Mouse (Mus musculus) forebrain, embryonic 13.5 days (tissue): Measurements from ENCODE around the gene Trim25. TPM values are rescaled to one million over a fixed set of nuclear protein-coding genes. Genes with fewer than 3 reads are reported as not detected.

Experiments
- ATAC-seq: fragments of 200-750 bp; cut with Nextera tagmentation; 2 replicates; pipeline ENCODE4 v1.8.0; 2017
- H3K27ac ChIP-seq: fragments of 300-500 bp; sonication (generic); 2 replicates; pipeline ENCODE4 v1.5.1; 2015; ENCODE audit warnings: inconsistent platforms, mild to moderate bottlenecking, moderate library complexity
- H3K27me3 ChIP-seq: fragments of 300-500 bp; sonication (generic); 2 replicates; pipeline ENCODE4 v1.6.1; 2015; ENCODE audit warnings: mild to moderate bottlenecking, inconsistent platforms
- H3K36me3 ChIP-seq: fragments of 300-500 bp; sonication (generic); 2 replicates; pipeline ENCODE4 v1.6.1; 2015; ENCODE audit warnings: mild to moderate bottlenecking, inconsistent platforms; ENCODE audit not compliant: poor library complexity, severe bottlenecking
- H3K4me1 ChIP-seq: fragments of 300-500 bp; sonication (generic); 2 replicates; pipeline ENCODE4 v1.6.1; 2015; ENCODE audit warnings: inconsistent platforms
- H3K4me2 ChIP-seq: fragments of 300-500 bp; sonication (generic); 2 replicates; pipeline ENCODE4 v1.6.1; 2015; ENCODE audit warnings: inconsistent platforms, mild to moderate bottlenecking, moderate library complexity
- H3K4me3 ChIP-seq: fragments of 300-500 bp; sonication (generic); 2 replicates; pipeline ENCODE4 v1.5.1; 2015; ENCODE audit warnings: mild to moderate bottlenecking, inconsistent platforms
- H3K9ac ChIP-seq: fragments of 300-500 bp; sonication (generic); 2 replicates; pipeline ENCODE4 v1.6.1; 2015; ENCODE audit warnings: mild to moderate bottlenecking, inconsistent platforms
- H3K9me3 ChIP-seq: fragments of 300-500 bp; sonication (generic); replicated peaks from 2 replicates; pipeline ENCODE4 v1.6.1; 2016; ENCODE audit warnings: inconsistent platforms
- WGBS: fragments of 180-500 bp; shearing (Covaris S2); methylation state at CpG from one replicate; pipeline ENCODE4 v1.1.7; 2015; 5-methylcytosine and 5-hydroxymethylcytosine counted together
- polyA plus RNA-seq: library from polyadenylated mRNA; unstranded; fragments of >200 nt; fragmentation: Nextera tagmentation; extraction: Ambion mirVana; gene quantifications from 2 replicates; pipeline ENCODE4 v1.2.1, GENCODE M21; 2015

Gene Trim25
- polyA plus RNA-seq, 1 experiment from 2014 or later: 2.4 TPM

GRCm38 (mm10) chr11:89009496-89009895 is 10.3 kb downstream of the Trim25 start:
- H3K9me3 ChIP-seq: no peaks in the 10 kb centered on the region
- H3K9ac ChIP-seq: no peak overlapping the region
- no peaks in the 10 kb centered on the region for H3K27me3 ChIP-seq
- no peak for ATAC-seq
- no peak overlapping the region for H3K4me3 ChIP-seq
- no peaks in the 10 kb centered on the region for H3K4me1 ChIP-seq
- H3K27ac ChIP-seq: no peak overlapping the region
- H3K36me3 ChIP-seq: no peaks in the 10 kb centered on the region
- WGBS: 74% methylated on average over 7 of the region's 7 CpGs
- no peak overlapping the region for H3K4me2 ChIP-seq

- Histone ChIP-seq H3K4me2 (no peak overlapping the region), H3K36me3 (no peaks in the 10 kb centered on the region), H3K27ac (no peak overlapping the region), H3K27me3 (no peaks in the 10 kb centered on the region), H3K4me1 (no peaks in the 10 kb centered on the region), H3K9ac (no peak overlapping the region), H3K4me3 (no peak overlapping the region), H3K9me3 (no peaks in the 10 kb centered on the region)
- no peak for ATAC-seq
- WGBS: 86% methylated on average over 5 of the region's 5 CpGs
Observed at GRCm38 (mm10) chr11:89012241-89012640, 13.1 kb downstream of the Trim25 start.

GRCm38 (mm10) chr11:89017514-89018182 is 18.5 kb downstream of the Trim25 start:
- WGBS: 92% methylated on average over 9 of the region's 9 CpGs
- H3K27ac ChIP-seq: no peak overlapping the region

GRCm38 (mm10) chr11:89020681-89021305 is 21.6 kb downstream of the Trim25 start:
- WGBS: 75% methylated on average over 9 of the region's 9 CpGs
- no peak for ATAC-seq
- Histone ChIP-seq H3K4me1 (no peaks in the 10 kb centered on the region), H3K4me3 (no peak overlapping the region), H3K36me3 (no peaks in the 10 kb centered on the region), H3K27me3 (no peaks in the 10 kb centered on the region), H3K4me2 (no peak overlapping the region), H3K9me3 (no peaks in the 10 kb centered on the region), H3K27ac (no peak overlapping the region), H3K9ac (no peak overlapping the region)

More at GRCm38 (mm10) chr11:89017514-89018182, 18.5 kb downstream of the Trim25 start:
- ATAC-seq: no peak
- Histone ChIP-seq H3K9me3 (no peaks in the 10 kb centered on the region), H3K36me3 (no peaks in the 10 kb centered on the region), H3K9ac (no peak overlapping the region), H3K4me1 (no peaks in the 10 kb centered on the region), H3K27me3 (no peaks in the 10 kb centered on the region), H3K4me2 (no peak overlapping the region), H3K4me3 (no peak overlapping the region)

GRCm38 (mm10) chr11:89021687-89022086 is 22.5 kb downstream of the Trim25 start:
- H3K27me3 ChIP-seq: no peaks in the 10 kb centered on the region
- no peaks in the 10 kb centered on the region for H3K4me1 ChIP-seq
- no peak overlapping the region for H3K4me3 ChIP-seq
- no peaks in the 10 kb centered on the region for H3K9me3 ChIP-seq
- H3K27ac ChIP-seq: no peak overlapping the region
- no peak for ATAC-seq
- no peak overlapping the region for H3K9ac ChIP-seq
- H3K36me3 ChIP-seq: no peaks in the 10 kb centered on the region
- WGBS: 86% methylated on average over 7 of the region's 7 CpGs
- no peak overlapping the region for H3K4me2 ChIP-seq

- H3K27ac ChIP-seq: no peak overlapping the region
- no peak overlapping the region for H3K4me3 ChIP-seq
- no peak overlapping the region for H3K9ac ChIP-seq
- H3K9me3 ChIP-seq: no peaks in the 10 kb centered on the region
- 68% methylated on average over 8 of the region's 8 CpGs for WGBS
- no peak overlapping the region for H3K4me2 ChIP-seq
- ATAC-seq: no peak
- H3K36me3 ChIP-seq: no peaks in the 10 kb centered on the region
- no peaks in the 10 kb centered on the region for H3K27me3 ChIP-seq
- no peaks in the 10 kb centered on the region for H3K4me1 ChIP-seq
Observed at GRCm38 (mm10) chr11:89022120-89022731, 23.1 kb downstream of the Trim25 start.

GRCm38 (mm10) chr11:89023477-89023876 is 24.3 kb downstream of the Trim25 start:
- Histone ChIP-seq H3K9me3 (no peaks in the 10 kb centered on the region), H3K4me2 (no peak overlapping the region), H3K27ac (no peak overlapping the region), H3K9ac (no peak overlapping the region), H3K27me3 (no peaks in the 10 kb centered on the region), H3K4me3 (no peak overlapping the region), H3K36me3 (no peaks in the 10 kb centered on the region), H3K4me1 (no peaks in the 10 kb centered on the region)
- WGBS: 72% methylated on average over 10 of the region's 10 CpGs
- no peak for ATAC-seq

- Histone ChIP-seq H3K27me3 (no peaks in the 10 kb centered on the region), H3K4me1 (no peaks in the 10 kb centered on the region), H3K27ac (no peak overlapping the region), H3K36me3 (no peaks in the 10 kb centered on the region), H3K4me3 (no peak overlapping the region), H3K4me2 (no peak overlapping the region), H3K9ac (no peak overlapping the region), H3K9me3 (no peaks in the 10 kb centered on the region)
- WGBS: 71% methylated on average over 11 of the region's 11 CpGs
- no peak for ATAC-seq
Observed at GRCm38 (mm10) chr11:89024181-89024881, 25.2 kb downstream of the Trim25 start.

GRCm38 (mm10) chr11:89025603-89026002 is 26.4 kb downstream of the Trim25 start:
- Histone ChIP-seq H3K27me3 (no peaks in the 10 kb centered on the region), H3K9ac (no peak overlapping the region), H3K4me2 (no peak overlapping the region), H3K36me3 (no peaks in the 10 kb centered on the region), H3K4me1 (no peaks in the 10 kb centered on the region), H3K9me3 (no peaks in the 10 kb centered on the region), H3K4me3 (no peak overlapping the region), H3K27ac (no peak overlapping the region)
- WGBS: 78% methylated on average over 3 of the region's 3 CpGs
- no peak for ATAC-seq

- 96% methylated on average over 3 of the region's 3 CpGs for WGBS
- H3K4me2 ChIP-seq: no peak overlapping the region
- no peak for ATAC-seq
Observed at GRCm38 (mm10) chr11:89026117-89026516, 26.9 kb downstream of the Trim25 start.

GRCm38 (mm10) chr11:89027955-89028361 is 28.8 kb downstream of the Trim25 start:
- Histone ChIP-seq H3K36me3 (no peaks in the 10 kb centered on the region), H3K4me1 (no peaks in the 10 kb centered on the region), H3K27ac (no peak overlapping the region), H3K9me3 (no peaks in the 10 kb centered on the region), H3K27me3 (no peaks in the 10 kb centered on the region), H3K4me3 (no peak overlapping the region), H3K9ac (no peak overlapping the region), H3K4me2 (no peak overlapping the region)
- 84% methylated on average over 10 of the region's 10 CpGs for WGBS
- ATAC-seq: no peak

More at GRCm38 (mm10) chr11:89026117-89026516, 26.9 kb downstream of the Trim25 start:
- Histone ChIP-seq H3K27me3 (no peaks in the 10 kb centered on the region), H3K9me3 (no peaks in the 10 kb centered on the region), H3K27ac (no peak overlapping the region), H3K36me3 (no peaks in the 10 kb centered on the region), H3K4me3 (no peak overlapping the region), H3K9ac (no peak overlapping the region), H3K4me1 (no peaks in the 10 kb centered on the region)

- WGBS: 73% methylated on average over 10 of the region's 10 CpGs
- Histone ChIP-seq H3K4me2 (no peak overlapping the region), H3K4me1 (no peaks in the 10 kb centered on the region), H3K9ac (no peak overlapping the region), H3K4me3 (no peak overlapping the region), H3K9me3 (no peaks in the 10 kb centered on the region), H3K27me3 (no peaks in the 10 kb centered on the region), H3K36me3 (no peaks in the 10 kb centered on the region), H3K27ac (no peak overlapping the region)
- ATAC-seq: no peak
Observed at GRCm38 (mm10) chr11:89028871-89029405, 29.8 kb downstream of the Trim25 start.
